Mouse (Mus musculus) layer of hippocampus, adult 2 months (tissue): Measurements from ENCODE around the gene Acot6. TPM values are rescaled to one million over a fixed set of nuclear protein-coding genes. Genes with fewer than 3 reads are reported as not detected.
"Not testable (repeated sequence)": the region's sequence is repeated elsewhere in the genome, so short reads cannot be mapped to it uniquely, and the experiment has no call there.

Experiments
- DNase-seq, 2 experiments: peaks; one replicate each; pipeline ENCODE4 v3.0.0; 2022; ENCODE audit warnings: low spot score in 2 of 2
- H3K27ac ChIP-seq: fragments of 200-600 bp; 2 replicates; pipeline ENCODE4 v1.8.1; 2022
- H3K4me3 ChIP-seq: fragments of 200-600 bp; 2 replicates; pipeline ENCODE4 v1.8.1; 2022; ENCODE audit warnings: mild to moderate bottlenecking
- CTCF ChIP-seq: fragments of 200-600 bp; conservative IDR thresholded peaks from 2 replicates; pipeline ENCODE4 v1.8.1; 2022; ENCODE audit warnings: antibody characterized with exemption, mild to moderate bottlenecking, moderate library complexity
- long read RNA-seq, 2 experiments: library from polyadenylated mRNA; stranded (forward); transcript quantifications; one replicate each; pipeline ENCODE4 v2.0.0; 2021; ENCODE audit warnings: borderline mapping rate in 2 of 2
- total RNA-seq, 2 experiments: library from RNA; stranded (reverse); gene quantifications; 2 replicates each; pipeline ENCODE4 v1.2.3; 2021

Acot6 gene
- total RNA-seq: 1 to 10 TPM; 4.9 to 5.7 TPM
- long read RNA-seq, experiment 1: 0 reads
- long read RNA-seq, experiment 2, partial matches to known transcripts: 0 of 4 reads
- long read RNA-seq, experiment 2, other reads (novel, unspliced or antisense): 4 of 4 reads

GRCm38 (mm10) chr12:84100604-84101492, at the start of gene Acot6:
Gene Acot6, plus strand, starts transcription at chr12:84100654.
- peak; percentile 16 to 41 for DNase-seq
- TF ChIP-seq CTCF: peak; percentile 31
- peak within 1 kb of the TSS; percentile 92 for H3K27ac ChIP-seq
- peak within 1 kb of the TSS; percentile 68 for H3K4me3 ChIP-seq

DNA sequence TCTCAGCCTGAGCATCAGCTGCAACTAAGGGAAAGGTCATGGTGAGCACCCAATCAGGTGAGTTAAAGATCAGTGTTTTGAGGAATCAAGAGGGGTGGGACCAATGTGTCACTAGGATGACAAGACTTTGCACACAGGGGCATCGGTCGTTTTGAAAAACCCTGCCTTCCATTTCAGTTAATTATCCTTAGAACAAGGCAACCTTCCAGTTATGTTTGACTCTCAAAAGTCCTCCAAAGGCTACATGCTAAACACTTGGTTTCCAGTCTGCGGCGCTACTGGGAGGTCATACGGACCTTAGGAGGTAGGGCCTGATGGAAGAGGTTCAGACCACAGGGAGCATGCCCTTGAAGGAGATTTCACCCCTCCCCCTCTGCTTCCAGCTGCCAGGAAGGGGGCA, 49.7 kb upstream of the Acot6 start:
- not testable (repeated sequence) for H3K4me3 ChIP-seq, H3K27ac ChIP-seq, DNase-seq

DNA sequence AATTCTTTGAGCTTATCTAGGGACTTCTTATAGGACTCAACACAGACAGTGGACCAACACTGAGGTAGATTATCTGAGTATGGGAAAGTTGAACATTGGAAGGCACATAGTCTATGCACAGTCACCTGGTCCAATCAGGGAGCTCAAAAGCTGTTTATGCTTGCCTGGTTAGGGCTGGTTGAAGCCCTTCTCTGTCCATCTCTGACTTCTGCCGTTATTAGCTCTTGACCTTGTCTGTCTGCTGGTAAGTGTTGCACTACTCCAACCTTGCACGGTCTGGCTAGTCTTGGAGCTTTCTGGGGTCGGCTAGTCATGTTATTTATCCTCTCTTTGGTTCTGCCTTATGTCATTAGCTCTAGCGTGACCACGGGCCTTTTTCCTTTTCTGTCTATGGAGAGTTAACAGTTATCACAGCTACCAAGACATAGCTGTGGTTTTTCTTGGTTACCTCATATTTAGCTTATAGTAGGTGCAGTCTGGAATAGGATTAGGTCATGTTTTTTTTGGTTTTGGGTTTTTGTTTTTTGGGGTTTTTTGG, 48.4 kb upstream of the Acot6 start, which contains the start of gene Acot3:
Gene Acot3, plus strand, starts transcription at position 208 of the 538 bp plus-strand sequence.
- no peak for DNase-seq
- Histone ChIP-seq H3K4me3 (peak within 1 kb of the TSS; percentile 58), H3K27ac (no peak within 1 kb of the TSS)
- no peak for TF ChIP-seq CTCF

GRCm38 (mm10) chr12:84052609-84053008, 47.8 kb upstream of the Acot6 start:
- Histone ChIP-seq H3K27ac (no peak overlapping the region), H3K4me3 (peak overlapping the region; percentile 58; the same call in 1 of the 2 replicates)
- no peak for TF ChIP-seq CTCF
- no peak for DNase-seq

- no peak for TF ChIP-seq CTCF
- Histone ChIP-seq H3K4me3 (peak overlapping the region; percentile 58), H3K27ac (peak overlapping the region; percentile 40; the same call in 1 of the 2 replicates)
- DNase-seq: no peak
Measured at GRCm38 (mm10) chr12:84053173-84053572, 47.3 kb upstream of the Acot6 start.

DNA sequence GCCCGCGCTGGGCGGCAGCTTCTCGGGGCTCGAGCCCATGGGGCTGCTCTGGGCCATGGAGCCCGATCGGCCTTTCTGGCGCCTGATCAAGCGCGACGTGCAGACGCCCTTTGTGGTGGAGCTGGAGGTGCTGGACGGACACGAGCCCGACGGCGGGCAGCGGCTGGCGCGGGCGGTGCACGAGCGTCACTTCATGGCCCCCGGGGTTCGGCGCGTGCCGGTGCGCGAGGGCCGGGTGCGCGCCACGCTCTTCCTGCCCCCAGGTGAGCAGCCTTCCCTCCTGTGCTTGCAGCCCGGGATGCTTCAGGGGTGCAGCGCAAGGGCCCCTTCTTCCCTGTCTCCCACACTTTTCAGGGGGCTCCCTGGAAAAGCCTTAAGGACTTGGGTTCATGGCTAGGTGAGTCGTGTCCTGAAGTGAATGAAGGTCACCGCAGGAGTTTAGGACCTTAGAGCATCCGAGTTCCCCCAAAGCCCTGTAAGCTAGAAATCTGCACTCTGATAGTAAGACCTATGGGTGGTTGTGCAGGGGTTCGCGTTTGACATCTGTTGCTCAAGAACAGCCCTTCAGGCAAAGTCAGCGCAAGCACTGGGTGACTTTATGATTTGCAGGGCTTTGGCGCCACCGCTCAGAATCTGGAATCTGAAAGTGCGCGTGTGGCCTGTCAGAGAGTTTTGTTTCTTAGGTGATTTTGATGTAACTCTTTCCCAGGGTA, 46.6 kb upstream of the Acot6 start:
- TF ChIP-seq CTCF: peak; percentile 29; the same call in 1 of the 2 replicates
- peak overlapping the region; percentile 39; the same call in 1 of the 2 replicates for H3K27ac ChIP-seq
- DNase-seq: peak in 1 of 2 experiments; percentile 35
- H3K4me3 ChIP-seq: peak overlapping the region; percentile 58

- peak in 1 of 2 experiments; percentile 42 for DNase-seq
- H3K27ac ChIP-seq: no peak overlapping the region
- TF ChIP-seq CTCF: peak; percentile 80
- no peak overlapping the region for H3K4me3 ChIP-seq
Measured at GRCm38 (mm10) chr12:84060946-84061345, 39.5 kb upstream of the Acot6 start.

- H3K27ac ChIP-seq: no peak overlapping the region
- no peak for DNase-seq
- H3K4me3 ChIP-seq: no peak overlapping the region
- TF ChIP-seq CTCF: no peak
Measured at GRCm38 (mm10) chr12:84062336-84062735, 38.1 kb upstream of the Acot6 start.

GRCm38 (mm10) chr12:84063228-84063627, 37.2 kb upstream of the Acot6 start:
- no peak overlapping the region for H3K4me3 ChIP-seq
- TF ChIP-seq CTCF: peak; percentile 63
- no peak overlapping the region for H3K27ac ChIP-seq
- DNase-seq: no peak

DNA sequence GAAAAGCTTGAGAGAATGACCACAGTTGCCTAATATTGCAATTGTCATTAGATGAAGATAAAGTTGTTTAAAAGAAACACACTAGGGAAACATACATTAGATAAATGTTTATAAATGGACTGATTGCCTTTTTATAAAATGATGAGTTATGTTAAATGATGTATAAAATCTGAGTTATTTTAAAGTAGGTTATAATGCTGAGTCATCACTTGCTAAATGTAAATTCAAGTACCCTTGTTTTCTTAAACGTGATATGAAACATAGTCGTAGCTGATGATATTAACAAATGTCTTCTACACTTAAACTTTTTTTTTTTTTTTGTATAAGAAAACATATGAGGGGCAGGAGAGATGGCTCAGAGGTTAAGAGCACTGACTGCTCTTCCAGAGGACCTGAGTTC, 36.6 kb upstream of the Acot6 start:
- no peak for DNase-seq
- H3K27ac ChIP-seq: no peak overlapping the region
- no peak for TF ChIP-seq CTCF
- H3K4me3 ChIP-seq: no peak overlapping the region

GRCm38 (mm10) chr12:84064621-84065020, 35.8 kb upstream of the Acot6 start:
- DNase-seq: no peak
- Histone ChIP-seq H3K4me3 (no peak overlapping the region), H3K27ac (no peak overlapping the region)
- no peak for TF ChIP-seq CTCF

GRCm38 (mm10) chr12:84067752-84068151, 32.7 kb upstream of the Acot6 start:
- TF ChIP-seq CTCF: no peak
- no peak for DNase-seq
- Histone ChIP-seq H3K4me3 (no peak overlapping the region), H3K27ac (no peak overlapping the region)

DNA sequence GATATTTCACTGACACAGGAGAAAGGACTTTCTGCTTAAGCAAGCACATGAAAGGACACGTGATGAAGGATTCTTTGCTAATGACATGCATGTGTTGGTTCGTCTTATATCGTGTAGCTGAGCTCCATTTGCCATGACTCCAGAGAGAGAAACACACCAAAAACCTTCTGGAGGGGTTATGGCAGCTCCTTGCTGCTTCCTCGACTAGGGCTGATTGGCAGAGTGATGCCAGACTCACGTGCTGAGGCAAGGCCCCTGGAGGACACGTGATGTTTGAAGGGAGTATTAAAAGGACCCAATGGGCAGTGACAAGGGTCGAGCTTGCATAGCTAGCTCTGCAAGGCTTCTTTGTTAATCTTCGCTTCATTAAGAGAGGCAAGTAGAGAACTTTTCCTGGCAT, 32.2 kb upstream of the Acot6 start:
- no peak for DNase-seq
- no peak for TF ChIP-seq CTCF
- no peak overlapping the region for H3K27ac ChIP-seq
- H3K4me3 ChIP-seq: no peak overlapping the region
